Mouse (Mus musculus): ENCODE data around the gene Hmbs.
"Not testable (repeated sequence)": the region's sequence is repeated elsewhere in the genome, so short reads cannot be mapped to it uniquely, and the experiment has no call there.

Gene Hmbs

GRCm38 (mm10) chr9:44325032-44325767 is 18.8 kb downstream of the Hmbs start:
- DNase-seq (ENCODE audit: low read depth, low spot score), result not testable (repeated sequence)

- DNase-seq (ENCODE audit: low read depth, low spot score), result no peak
These were observed 19.9 kb downstream of the Hmbs start for GRCm38 (mm10) chr9:44324147-44324546.

- not testable (repeated sequence) for DNase-seq (ENCODE audit: low read depth, low spot score)
These were observed 20.4 kb downstream of the Hmbs start for GRCm38 (mm10) chr9:44323656-44324055.

GRCm38 (mm10) chr9:44320799-44321133 is 23.3 kb downstream of the Hmbs start:
- DNase-seq (ENCODE audit: low read depth, low spot score), result no peak

GRCm38 (mm10) chr9:44319887-44320798 is 23.9 kb downstream of the Hmbs start, which contains the start of gene C2cd2l:
Gene C2cd2l (minus strand): TSS chr9:44320285.
- DNase-seq (ENCODE audit: low read depth, low spot score), result peak; percentile 98

- DNase-seq (ENCODE audit: low read depth, low spot score), result no peak
These were observed 24.7 kb downstream of the Hmbs start for GRCm38 (mm10) chr9:44319105-44319886.

- no peak for DNase-seq (ENCODE audit: low read depth, low spot score)
These were observed 25.3 kb downstream of the Hmbs start for GRCm38 (mm10) chr9:44318826-44319095.

- no peak for DNase-seq (ENCODE audit: low read depth, low spot score)
These were observed 25.8 kb downstream of the Hmbs start for GRCm38 (mm10) chr9:44318076-44318825.

- DNase-seq (ENCODE audit: low read depth, low spot score), result no peak
These were observed 26.6 kb downstream of the Hmbs start for GRCm38 (mm10) chr9:44317452-44317851.

GRCm38 (mm10) chr9:44314910-44315309 is 29.1 kb downstream of the Hmbs start:
- no peak for DNase-seq (ENCODE audit: low read depth, low spot score)

GRCm38 (mm10) chr9:44314257-44314547 is 29.8 kb downstream of the Hmbs start:
- DNase-seq (ENCODE audit: low read depth, low spot score), result no peak

GRCm38 (mm10) chr9:44313476-44314256 is 30.4 kb downstream of the Hmbs start:
- DNase-seq (ENCODE audit: low read depth, low spot score), result no peak

GRCm38 (mm10) chr9:44311136-44312134 is 32.6 kb downstream of the Hmbs start:
- DNase-seq (ENCODE audit: low read depth, low spot score), result peak; percentile 93

GRCm38 (mm10) chr9:44310750-44311135 is 33.3 kb downstream of the Hmbs start:
- no peak for DNase-seq (ENCODE audit: low read depth, low spot score)

GRCm38 (mm10) chr9:44309756-44310155 is 34.3 kb downstream of the Hmbs start:
- DNase-seq (ENCODE audit: low read depth, low spot score), result peak; percentile 41

- DNase-seq (ENCODE audit: low read depth, low spot score), result no peak
These were observed 36.8 kb downstream of the Hmbs start for GRCm38 (mm10) chr9:44307248-44307647.

GRCm38 (mm10) chr9:44306532-44306931 is 37.5 kb downstream of the Hmbs start:
- DNase-seq (ENCODE audit: low read depth, low spot score), result no peak

- DNase-seq (ENCODE audit: low read depth, low spot score), result peak; percentile 100
These were observed 38.5 kb downstream of the Hmbs start, which contains the start of gene Hinfp for GRCm38 (mm10) chr9:44305466-44306079. Gene Hinfp (minus strand): TSS chr9:44305671.

- DNase-seq (ENCODE audit: low read depth, low spot score), result not testable (repeated sequence)
These were observed 44.0 kb downstream of the Hmbs start for GRCm38 (mm10) chr9:44300001-44300400.

Data from ZHBTc4 (cell line).